Mouse (Mus musculus): ENCODE measurements around the gene Acot2.

GRCm38 (mm10) chr12:84030659-84031332, 43.1 kb downstream of the Acot2 start:
- TF ChIP-seq EP300 (IDR thresholded peaks at IDR 0.05; ENCODE audit: low read depth) (0 out of 2 replicates have a peak, but pooled peaks have one; percentile 38), CTCF (IDR thresholded peaks at IDR 0.05; ENCODE audit: low read depth) (peak; percentile 95)
